Mouse (Mus musculus) heart, embryonic 10.5 days (tissue): ENCODE measurements at regions not wholly inside any gene's neighbourhood (a gene's known extent, or its start where the extent isn't known, plus 50 kb on each side); places are given as distances from the start of the nearest gene placed in this dataset.
"Not testable (repeated sequence)": the region's sequence is repeated elsewhere in the genome, so short reads cannot be mapped to it uniquely, and the experiment has no call there.

ENCODE experiments used
- DNase-seq: peaks from one replicate; pipeline ENCODE4 v3.0.0-alpha.2; 2017; ENCODE audit warnings: low spot score
- H3K27ac ChIP-seq: fragments of 300-500 bp; sonication (generic); 2 replicates; pipeline ENCODE4 v1.5.1; 2016; ENCODE audit warnings: mild to moderate bottlenecking
- H3K27me3 ChIP-seq: fragments of 300-500 bp; sonication (generic); 2 replicates; pipeline ENCODE4 v1.6.1; 2016; ENCODE audit warnings: mild to moderate bottlenecking; ENCODE audit not compliant: poor library complexity, insufficient read depth, severe bottlenecking
- H3K36me3 ChIP-seq: fragments of 300-500 bp; sonication (generic); 2 replicates; pipeline ENCODE4 v1.6.1; 2016; ENCODE audit warnings: mild to moderate bottlenecking, moderate library complexity
- H3K4me1 ChIP-seq: fragments of 300-500 bp; sonication (generic); 2 replicates; pipeline ENCODE4 v1.6.1; 2016; ENCODE audit warnings: mild to moderate bottlenecking
- H3K4me3 ChIP-seq: fragments of 300-500 bp; sonication (generic); 2 replicates; pipeline ENCODE4 v1.5.1; 2016; ENCODE audit warnings: mild to moderate bottlenecking, moderate library complexity
- H3K9me3 ChIP-seq: fragments of 300-500 bp; sonication (generic); 2 replicates; pipeline ENCODE4 v1.6.1; 2016; ENCODE audit warnings: mild to moderate bottlenecking, moderate library complexity
- WGBS: fragments of 180-500 bp; shearing (Covaris S2); methylation state at CpG from one replicate; pipeline ENCODE4 v1.1.7; 2016; 5-methylcytosine and 5-hydroxymethylcytosine counted together

DNA sequence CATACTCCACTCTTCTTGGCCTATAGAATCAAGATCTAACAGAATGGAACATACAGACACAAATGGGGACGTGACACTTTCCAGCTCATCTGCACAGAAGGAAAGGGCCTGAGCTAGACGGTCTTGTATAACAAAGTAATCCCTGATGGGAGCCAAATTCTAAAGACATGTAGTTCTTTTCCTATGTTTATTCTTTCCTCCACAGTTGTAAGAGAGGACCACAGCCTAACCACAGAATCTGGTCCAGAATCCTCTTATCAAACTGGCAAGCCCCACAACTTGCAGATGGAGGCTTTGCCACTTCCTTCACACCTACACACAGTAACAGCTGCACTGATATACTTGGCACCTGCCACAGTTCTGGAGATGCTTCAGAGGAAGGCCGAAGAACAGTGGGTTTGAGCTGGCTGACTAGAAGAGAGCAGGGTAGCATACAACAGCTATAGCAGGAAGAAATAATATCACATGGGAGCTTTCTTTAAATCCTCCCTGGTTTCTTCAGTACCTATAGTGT lies 142.7 kb upstream of the Cenpw start:
- Histone ChIP-seq H3K27ac (no peak overlapping the region), H3K36me3 (no peaks in the 10 kb centered on the region), H3K27me3 (no peaks in the 10 kb centered on the region), H3K4me1 (no peaks in the 10 kb centered on the region), H3K4me3 (no peak overlapping the region), H3K9me3 (no peaks in the 10 kb centered on the region)
- no peak for DNase-seq
- WGBS, result 70% methylated on average over 3 of the region's 3 CpGs

DNA sequence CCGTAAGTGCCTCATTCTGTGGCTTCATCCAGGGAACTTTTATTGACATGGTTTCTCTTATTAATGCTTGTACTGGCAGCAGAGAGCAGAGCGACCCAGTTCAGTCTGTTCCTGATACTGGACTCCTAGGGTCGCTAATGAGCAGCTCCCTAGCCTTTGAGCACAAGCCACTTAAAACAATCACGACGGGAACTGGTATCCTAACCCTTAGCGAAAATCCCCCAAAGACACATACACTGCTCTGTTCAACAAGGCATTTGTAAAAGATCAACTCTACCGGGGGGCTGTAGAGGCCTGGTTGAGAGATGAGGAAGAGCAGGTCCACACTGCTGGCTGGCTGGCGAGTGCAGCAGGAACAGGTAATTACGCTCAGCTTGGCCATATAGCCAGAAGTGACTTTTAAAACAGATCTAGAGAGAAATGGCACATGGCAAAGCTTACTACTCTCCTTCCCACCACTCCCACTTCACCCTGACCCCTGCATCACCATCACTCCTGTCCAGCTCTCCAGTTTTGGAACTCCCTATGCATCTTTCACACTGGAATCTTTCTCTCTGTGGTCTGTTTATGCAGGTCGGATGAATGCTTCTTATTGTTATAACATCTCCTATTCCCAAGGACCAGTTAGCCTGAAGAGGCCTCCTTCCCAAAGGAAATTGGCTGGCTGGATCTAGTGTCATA lies 128.1 kb upstream of the Cenpw start:
- Histone ChIP-seq H3K9me3 (no peaks in the 10 kb centered on the region), H3K27ac (no peak overlapping the region), H3K4me1 (no peaks in the 10 kb centered on the region), H3K4me3 (no peak overlapping the region), H3K36me3 (no peaks in the 10 kb centered on the region), H3K27me3 (no peaks in the 10 kb centered on the region)
- WGBS, result 51% methylated on average over 10 of the region's 10 CpGs
- no peak for DNase-seq

DNA sequence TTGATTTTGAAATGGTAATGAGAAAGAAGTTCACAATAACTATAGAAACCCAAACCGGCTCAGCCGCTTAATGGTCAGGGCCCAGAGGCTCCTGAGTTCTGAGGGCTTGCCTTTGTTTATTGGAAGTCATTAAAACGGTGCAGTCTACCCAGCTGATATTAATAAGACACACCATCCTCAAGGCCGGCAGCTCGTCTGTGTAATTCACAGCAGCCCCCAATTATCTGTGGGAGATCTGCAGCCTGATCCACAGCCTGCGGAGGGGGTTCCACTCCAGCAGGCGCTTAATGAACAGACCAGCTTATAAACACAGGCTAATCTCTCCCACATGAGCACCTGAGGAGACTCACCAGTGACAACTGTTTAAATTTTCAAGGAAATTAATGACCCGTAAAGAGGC lies 127.5 kb upstream of the Cenpw start:
- no peak for DNase-seq
- Histone ChIP-seq H3K27me3 (no peaks in the 10 kb centered on the region), H3K27ac (no peak overlapping the region), H3K36me3 (no peaks in the 10 kb centered on the region), H3K4me1 (no peaks in the 10 kb centered on the region), H3K9me3 (no peaks in the 10 kb centered on the region), H3K4me3 (no peak overlapping the region)
- 49% methylated on average over 8 of the region's 8 CpGs for WGBS

DNA sequence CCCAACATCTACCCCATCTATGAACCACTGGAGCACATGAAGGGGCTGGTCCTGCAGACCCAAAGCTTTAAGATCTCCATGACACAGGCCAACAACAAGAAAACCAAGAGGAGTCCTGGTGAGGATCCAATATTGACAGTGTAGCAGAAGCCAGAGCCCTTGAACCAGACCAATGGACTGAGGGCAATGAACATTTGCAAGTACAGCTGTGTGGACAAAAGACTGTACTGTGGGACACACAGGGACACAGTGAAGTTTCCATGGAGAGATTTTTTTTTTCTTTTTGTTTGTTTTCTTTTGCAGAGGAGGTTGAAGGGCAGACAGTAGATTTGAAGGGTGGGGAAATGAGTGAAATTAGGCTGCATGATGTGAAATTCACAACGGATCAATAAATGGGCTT lies 126.5 kb upstream of the Cenpw start:
- no peak overlapping the region for H3K27ac ChIP-seq
- no peak overlapping the region for H3K4me3 ChIP-seq
- H3K27me3 ChIP-seq, result no peaks in the 10 kb centered on the region
- DNase-seq, result no peak
- WGBS, result 76% methylated on average over 1 of the region's 1 CpGs
- no peaks in the 10 kb centered on the region for H3K9me3 ChIP-seq
- no peaks in the 10 kb centered on the region for H3K4me1 ChIP-seq
- H3K36me3 ChIP-seq, result no peaks in the 10 kb centered on the region

DNA sequence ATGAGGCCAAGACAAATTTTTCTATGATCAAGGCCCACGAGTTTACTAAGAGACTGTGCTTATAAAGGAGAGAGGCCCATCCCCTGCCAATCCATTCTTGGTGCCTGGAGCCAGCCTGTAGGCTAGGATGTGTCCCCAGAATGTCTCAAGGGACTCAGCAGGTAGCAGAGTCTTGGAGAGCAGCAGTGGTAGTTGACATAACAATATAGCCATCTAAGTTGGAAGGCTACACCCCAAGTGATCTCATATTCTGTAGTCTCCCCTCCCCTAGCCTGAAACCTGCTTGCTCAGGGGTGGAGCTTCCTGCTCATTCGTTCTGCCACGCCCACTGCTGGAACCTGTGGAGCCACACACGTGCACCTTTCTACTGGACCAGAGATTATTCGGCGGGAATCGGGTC lies 95.5 kb upstream of the Cenpw start:
- not testable (repeated sequence) for H3K27me3 ChIP-seq, H3K9me3 ChIP-seq, H3K4me1 ChIP-seq, DNase-seq, H3K4me3 ChIP-seq, H3K36me3 ChIP-seq, H3K27ac ChIP-seq
- 82% methylated on average over 3 of the region's 7 CpGs for WGBS

DNA sequence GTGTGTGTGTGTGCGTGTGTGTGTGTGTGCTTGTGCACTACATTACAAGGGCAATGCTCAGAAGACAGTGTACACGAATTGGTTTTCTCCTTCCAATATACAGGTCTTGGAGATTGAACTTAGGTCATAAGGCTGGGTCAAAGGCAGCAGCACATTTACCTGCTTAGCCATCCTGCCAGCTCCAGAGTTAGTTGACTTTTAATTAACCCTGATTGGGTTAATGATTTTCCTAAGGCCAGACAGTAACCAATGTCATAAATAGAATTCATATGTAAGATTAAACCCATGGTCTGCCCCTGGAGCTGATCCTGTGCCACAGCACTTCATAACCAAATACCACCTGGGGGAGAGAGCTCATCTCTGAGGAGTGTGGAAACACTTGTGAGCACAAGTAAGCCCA lies 81.3 kb upstream of the Cenpw start:
- Histone ChIP-seq H3K9me3 (no peaks in the 10 kb centered on the region), H3K4me1 (no peaks in the 10 kb centered on the region), H3K27me3 (no peaks in the 10 kb centered on the region), H3K36me3 (no peaks in the 10 kb centered on the region), H3K4me3 (no peak overlapping the region), H3K27ac (no peak overlapping the region)
- DNase-seq, result no peak
- WGBS, result 79% methylated on average over 2 of the region's 2 CpGs

DNA sequence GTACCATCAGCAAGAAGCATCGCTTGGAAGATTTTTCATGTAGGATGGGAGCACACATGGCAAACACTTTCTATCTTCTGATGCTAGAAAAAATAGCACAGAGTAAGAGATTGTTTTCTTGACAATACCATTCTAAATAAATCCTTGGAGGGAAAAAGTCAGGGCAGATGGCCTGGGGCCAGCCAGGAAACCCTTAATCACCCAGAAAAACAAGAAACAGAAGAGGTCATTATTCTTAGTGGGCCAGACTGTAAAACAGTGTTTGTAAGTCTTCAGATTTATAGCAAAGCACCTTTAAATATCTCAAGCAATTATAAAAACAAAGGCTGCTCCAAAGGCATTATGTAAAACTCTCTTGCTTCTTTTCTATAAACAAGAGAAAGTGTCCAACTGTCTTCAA lies 80.1 kb upstream of the Cenpw start:
- no peak for DNase-seq
- no peak overlapping the region for H3K27ac ChIP-seq
- no peak overlapping the region for H3K4me3 ChIP-seq
- no peaks in the 10 kb centered on the region for H3K27me3 ChIP-seq
- H3K9me3 ChIP-seq, result no peaks in the 10 kb centered on the region
- WGBS, result 79% methylated on average over 1 of the region's 1 CpGs
- no peaks in the 10 kb centered on the region for H3K36me3 ChIP-seq
- no peaks in the 10 kb centered on the region for H3K4me1 ChIP-seq

DNA sequence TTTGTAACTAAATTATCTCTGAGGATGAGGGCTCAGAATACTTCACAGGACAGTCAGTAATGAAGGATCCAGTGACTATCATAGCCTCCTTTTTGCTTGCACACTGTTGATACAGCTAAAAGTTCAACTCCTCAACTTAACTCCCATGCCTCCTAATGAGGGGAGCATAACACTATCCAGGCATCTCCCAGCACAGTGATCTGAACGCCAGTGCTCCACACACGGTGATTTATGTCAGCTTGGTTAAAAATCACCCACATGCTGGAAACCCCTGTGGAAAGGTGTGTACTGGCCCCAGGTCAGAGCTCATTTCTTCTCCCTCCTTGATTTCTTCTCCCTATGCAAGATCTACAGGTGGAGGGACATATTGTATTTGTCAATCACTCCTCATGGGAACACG lies 79.6 kb upstream of the Cenpw start:
- Histone ChIP-seq H3K4me1 (no peaks in the 10 kb centered on the region), H3K36me3 (no peaks in the 10 kb centered on the region), H3K27ac (no peak overlapping the region), H3K27me3 (no peaks in the 10 kb centered on the region), H3K9me3 (no peaks in the 10 kb centered on the region), H3K4me3 (no peak overlapping the region)
- DNase-seq, result no peak
- WGBS, result 54% methylated on average over 3 of the region's 3 CpGs

DNA sequence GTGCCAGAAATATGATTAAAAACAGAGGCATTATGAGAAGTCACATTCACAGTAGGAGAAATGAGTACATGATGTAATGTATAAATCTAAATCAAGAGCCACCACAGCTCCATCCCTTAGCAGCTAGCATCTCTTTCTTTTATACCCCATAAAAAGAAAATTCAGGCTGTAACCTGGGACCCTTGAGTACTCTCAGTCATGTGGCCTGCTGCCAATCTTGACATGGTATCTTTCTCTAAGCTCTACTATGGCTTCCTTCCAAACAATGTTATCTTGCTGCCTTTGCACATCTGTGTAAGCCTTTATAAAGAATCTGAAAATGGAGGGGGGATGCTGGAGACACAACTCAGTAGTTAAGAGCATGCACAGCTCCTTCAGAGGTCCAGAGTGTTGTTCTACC lies 78.6 kb upstream of the Cenpw start:
- H3K36me3 ChIP-seq, result no peaks in the 10 kb centered on the region
- H3K4me1 ChIP-seq, result no peaks in the 10 kb centered on the region
- no peak overlapping the region for H3K27ac ChIP-seq
- H3K4me3 ChIP-seq, result no peak overlapping the region
- DNase-seq, result no peak
- no peaks in the 10 kb centered on the region for H3K9me3 ChIP-seq
- no peaks in the 10 kb centered on the region for H3K27me3 ChIP-seq

DNA sequence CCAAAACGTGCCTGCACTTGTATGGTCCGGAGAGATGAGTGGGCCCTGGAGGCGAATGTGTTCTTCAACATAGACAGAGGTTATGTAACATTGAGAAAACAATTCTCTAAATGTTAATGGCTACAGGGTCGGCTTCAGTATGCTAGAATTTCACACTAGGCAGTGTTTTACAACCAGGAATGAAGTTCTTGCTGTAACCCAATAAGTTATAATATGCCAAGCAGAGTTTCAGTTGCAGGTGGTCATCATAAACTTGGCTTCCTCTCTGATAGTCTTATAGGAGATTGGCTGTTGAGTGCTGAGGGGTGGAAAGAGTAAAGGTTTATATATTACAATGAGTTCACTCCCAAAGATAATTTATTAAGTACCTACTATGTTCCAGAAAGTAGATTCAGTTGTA lies 64.8 kb upstream of the Cenpw start:
- DNase-seq, result no peak
- WGBS, result 77% methylated on average over 4 of the region's 4 CpGs

DNA sequence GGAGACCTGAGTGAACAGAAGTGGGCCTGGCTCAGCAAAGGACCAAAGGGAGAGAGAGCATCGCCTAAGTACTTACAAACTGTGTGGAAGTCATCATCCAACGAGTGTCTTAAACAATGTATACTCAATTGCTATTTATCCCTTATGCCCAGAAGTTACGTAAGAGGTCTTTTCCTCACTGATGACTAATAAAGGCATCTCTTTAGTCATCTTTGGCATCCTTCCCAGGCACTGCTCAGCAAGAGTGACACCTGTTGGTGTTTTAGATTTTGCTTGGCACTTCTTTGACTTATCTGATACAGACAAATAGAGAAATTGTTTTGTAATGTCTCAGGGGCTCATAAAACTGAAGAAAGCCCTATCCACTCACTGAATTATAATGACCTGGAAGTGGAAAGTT lies 59.4 kb upstream of the Cenpw start:
- H3K4me1 ChIP-seq, result no peaks in the 10 kb centered on the region
- H3K9me3 ChIP-seq, result no peaks in the 10 kb centered on the region
- 74% methylated on average over 3 of the region's 3 CpGs for WGBS
- no peak overlapping the region for H3K4me3 ChIP-seq
- no peak overlapping the region for H3K27ac ChIP-seq
- DNase-seq, result no peak
- H3K27me3 ChIP-seq, result no peaks in the 10 kb centered on the region
- H3K36me3 ChIP-seq, result no peaks in the 10 kb centered on the region

More for the DNA sequence above, 64.8 kb upstream of the Cenpw start:
- no peaks in the 10 kb centered on the region for H3K27me3 ChIP-seq
- no peak overlapping the region for H3K4me3 ChIP-seq
- H3K9me3 ChIP-seq, result no peaks in the 10 kb centered on the region
- no peak overlapping the region for H3K27ac ChIP-seq
- no peaks in the 10 kb centered on the region for H3K4me1 ChIP-seq
- no peaks in the 10 kb centered on the region for H3K36me3 ChIP-seq

DNA sequence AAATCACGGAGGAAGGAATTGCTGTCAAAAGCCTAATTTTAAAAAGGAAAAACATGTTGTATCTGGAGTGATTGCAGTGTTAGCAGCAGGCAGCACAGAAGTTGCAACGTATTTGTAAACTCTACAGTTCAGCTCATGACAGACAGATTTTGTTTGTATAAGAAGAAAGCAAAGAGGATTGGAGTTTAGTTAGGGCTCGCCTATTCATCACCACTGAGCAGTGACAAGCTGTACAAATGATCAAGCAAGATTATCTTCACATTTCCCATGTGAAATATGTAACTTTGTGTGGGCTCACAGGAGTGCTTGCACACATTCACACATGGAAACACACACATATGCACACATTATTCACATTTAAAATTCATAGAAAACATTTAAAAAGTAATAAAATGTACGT lies 57.5 kb upstream of the Cenpw start:
- no peaks in the 10 kb centered on the region for H3K9me3 ChIP-seq
- H3K4me1 ChIP-seq, result no peaks in the 10 kb centered on the region
- no peaks in the 10 kb centered on the region for H3K36me3 ChIP-seq
- no peak for DNase-seq
- H3K27me3 ChIP-seq, result no peaks in the 10 kb centered on the region
- H3K4me3 ChIP-seq, result no peak overlapping the region
- WGBS, result 71% methylated on average over 4 of the region's 4 CpGs
- no peak overlapping the region for H3K27ac ChIP-seq
